Mouse (Mus musculus): ENCODE measurements around the gene Cd4. TPM values are rescaled to one million over a fixed set of nuclear protein-coding genes. Genes with fewer than 3 reads are reported as not detected.

Gene Cd4
- total and polyA plus RNA-seq, 3 experiments = 0.26 to 1.6 (median 0.34) TPM

DNA sequence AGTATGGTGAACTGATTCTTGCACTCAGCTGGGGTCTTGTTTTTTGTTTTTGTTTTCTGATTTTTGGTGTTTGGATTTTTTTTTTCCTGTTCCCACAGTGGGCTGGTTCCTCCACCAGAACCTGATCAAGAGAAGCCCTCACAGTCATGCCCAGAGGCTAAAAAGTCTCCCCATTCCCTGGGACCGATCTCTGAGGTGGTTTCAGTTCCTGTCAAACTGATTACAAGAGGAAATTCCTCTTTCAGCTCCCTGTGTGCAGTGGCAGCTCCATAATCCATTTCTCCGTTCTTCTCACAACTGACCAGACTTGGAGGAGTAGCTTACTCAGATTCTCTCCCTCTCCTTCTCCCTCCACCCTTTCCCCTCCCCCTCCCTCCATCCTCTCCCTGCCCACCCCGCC is 13.7 kb downstream of the Cd4 start:
- H3K27me3 ChIP-seq (replicated peaks) = no peaks in the 10 kb centered on the region

DNA sequence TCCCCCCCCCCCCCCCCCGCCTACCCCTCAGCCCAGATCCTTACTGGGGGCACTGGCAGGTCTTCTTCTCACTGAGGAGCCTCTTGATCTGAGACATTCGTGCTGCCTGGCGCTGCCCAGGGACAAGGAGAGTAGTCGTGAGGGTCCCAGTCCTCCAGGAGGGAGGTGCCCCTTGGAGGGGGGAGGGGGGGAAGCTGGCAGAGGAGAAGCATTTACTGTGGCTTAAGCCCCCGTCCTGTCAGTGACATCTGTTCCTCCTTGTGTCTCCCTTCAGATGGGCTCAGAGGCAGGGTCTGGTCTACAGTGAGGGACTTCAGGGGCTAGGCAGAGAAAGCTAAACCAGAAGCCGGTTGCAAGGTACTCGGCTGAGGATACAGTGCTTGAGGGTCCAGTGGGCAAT is 21.5 kb downstream of the Cd4 start:
- Histone ChIP-seq H3K27me3 (replicated peaks) (peaks cover 22% of the 10 kb centered on the region), H3K4me2 (ENCODE audit: insufficient read depth, low read depth, poor library complexity, severe bottlenecking) (no peak overlapping the region), H3K4me3 (replicated peaks in 1 of 3; ENCODE audit: low read depth in 2 of 3, low read length in 2 of 3, poor library complexity in 1 of 3) (no peak overlapping the region), H3K9me3 (replicated peaks; ENCODE audit: low read length) (no peaks in the 10 kb centered on the region), H3K4me1 (ENCODE audit: control insufficient read depth in 1 of 2, insufficient read depth in 2 of 2) (peaks cover 18 to 29% of the 10 kb centered on the region in 2 experiments), H3K79me2 (replicated peaks; ENCODE audit: control insufficient read depth, extremely low read depth, insufficient read depth, poor library complexity, severe bottlenecking) (no peaks in the 10 kb centered on the region), H3K9ac (ENCODE audit: insufficient read depth, low read depth) (no peak overlapping the region), H3K36me3 (replicated peaks in 1 of 2; ENCODE audit: control insufficient read depth in 1 of 2, insufficient read depth in 1 of 2, low read length in 1 of 2) (no peaks in the 10 kb centered on the region), H3K27ac (ENCODE audit: insufficient read depth, low read depth) (no peak overlapping the region)
- no peak for TF ChIP-seq ELF1 (IDR thresholded peaks at IDR 0.05; ENCODE audit: low read depth, low read length)
- no peak for TF ChIP-seq JUND (conservative IDR thresholded peaks at IDR 0.05; ENCODE audit: low read depth, low read length)
- no peak for TF ChIP-seq ZNF384 (IDR thresholded peaks at IDR 0.05; ENCODE audit: low read depth, low read length)
- TF ChIP-seq CHD1 (IDR thresholded peaks at IDR 0.05; ENCODE audit: low read depth, low read length) = no peak
- no peak for TF ChIP-seq EP300 (IDR thresholded peaks at IDR 0.05; ENCODE audit: low read length)
- TF ChIP-seq RAD21 (IDR thresholded peaks at IDR 0.05; ENCODE audit: low read depth, low read length) = no peak
- TF ChIP-seq USF2 (conservative IDR thresholded peaks at IDR 0.05; ENCODE audit: low read depth, low read length) = no peak
- DNase-seq (ENCODE audit: extremely low read depth) = no peak
- dilution Hi-C loops (cut with MboI; ENCODE audit: extremely low pct_ligation_motif_present, extremely low pct_unique_long_range_greater_than_20kb, low sequenced_read_pairs) = no loop called here
- in situ Hi-C loops (cut with MboI; ENCODE audit: low pct_ligation_motif_present, low pct_unique_long_range_greater_than_20kb, low sequenced_read_pairs) = loop anchor here (5.0 to 25.0 kb wide), 2 partner anchors 36 to 171 kb away; partner anchors contain the start of genes Acrbp and Ing4

More for the DNA sequence above, 13.7 kb downstream of the Cd4 start:
- TF ChIP-seq ETS1 (conservative IDR thresholded peaks at IDR 0.05; ENCODE audit: low read depth, low read length) (no peak), CTCF (conservative IDR thresholded peaks at IDR 0.05 in 1 of 2, IDR thresholded peaks at IDR 0.05 in 1 of 2; ENCODE audit: low read depth in 2 of 2, low read length in 2 of 2) (no peak), NELFE (IDR thresholded peaks at IDR 0.05; ENCODE audit: low read depth, low read length) (no peak), MXI1 (IDR thresholded peaks at IDR 0.05; ENCODE audit: low read depth, low read length) (no peak), IRF4 (IDR thresholded peaks at IDR 0.05; ENCODE audit: low read depth, low read length) (peak; percentile 41; the same call in 1 of the 2 replicates), MAX (IDR thresholded peaks at IDR 0.05; ENCODE audit: low read length) (no peak), MAFK (IDR thresholded peaks at IDR 0.05; ENCODE audit: insufficient replicate concordance, low read length) (no peak), JUN (IDR thresholded peaks at IDR 0.05; ENCODE audit: insufficient read depth, low read depth, low read length) (no peak), HCFC1 (IDR thresholded peaks at IDR 0.05; ENCODE audit: low read depth, low read length) (no peak)
- Histone ChIP-seq H3K4me2 (ENCODE audit: insufficient read depth, low read depth, poor library complexity, severe bottlenecking) (peak overlapping the region; percentile 8; the same call in 1 of the 2 replicates), H3K9ac (ENCODE audit: insufficient read depth, low read depth) (no peak overlapping the region), H3K9me3 (replicated peaks; ENCODE audit: low read length) (no peaks in the 10 kb centered on the region), H3K4me1 (ENCODE audit: control insufficient read depth in 1 of 2, insufficient read depth in 2 of 2) (peaks cover 5 to 11% of the 10 kb centered on the region in 2 experiments; a peak in 3 of 4 replicates), H3K4me3 (replicated peaks in 1 of 3; ENCODE audit: low read depth in 2 of 3, low read length in 2 of 3, poor library complexity in 1 of 3) (no peak overlapping the region), H3K79me2 (replicated peaks; ENCODE audit: control insufficient read depth, extremely low read depth, insufficient read depth, poor library complexity, severe bottlenecking) (no peaks in the 10 kb centered on the region), H3K36me3 (replicated peaks in 1 of 2; ENCODE audit: control insufficient read depth in 1 of 2, insufficient read depth in 1 of 2, low read length in 1 of 2) (no peaks in the 10 kb centered on the region), H3K27ac (ENCODE audit: insufficient read depth, low read depth) (no peak overlapping the region)
- DNase-seq (ENCODE audit: extremely low read depth) = no peak
- in situ Hi-C loops (cut with MboI; ENCODE audit: low pct_ligation_motif_present, low pct_unique_long_range_greater_than_20kb, low sequenced_read_pairs) (loop anchor here (25.0 kb wide), 1 partner anchor 163 kb away; the partner anchor contains the start of genes Acrbp and Ing4), dilution Hi-C loops (cut with MboI; ENCODE audit: extremely low pct_ligation_motif_present, extremely low pct_unique_long_range_greater_than_20kb, low sequenced_read_pairs) (no loop called here)
